In genomic region chr11:112543473-112543872, GRCm38 (mm10) we compare ENCODE assay signal across 17 mouse cellular contexts.
A peak's percentile ranks its signal among the peaks of the same experiment; 100 is the strongest.
DNase-seq lines count a peak whose midpoint lies in the region; ATAC-seq lines count a peak whose summit lies in the region.
"Had no signal": no experiment of that assay in that cellular context is flagged by ENCODE, and none has a peak within 500 bp of the region (broad histone marks: within the 10 kb centered on the region; RNA-seq: fewer than 3 reads in every experiment).

No protein-coding gene starts in this region.

- no peaks in the 10 kb centered on the region for H3K9me3 ChIP-seq in midbrain, embryonic 11.5 days (ENCODE audit: control insufficient read depth, low read length)
- H3K9me3 ChIP-seq in midbrain, embryonic 15.5 days: no peaks in the 10 kb centered on the region
- H3K9me3 ChIP-seq in limb, embryonic 15.5 days: no peaks in the 10 kb centered on the region
- H3K9me3 ChIP-seq: heart, embryonic 10.5 days; limb, embryonic 12.5 days had no signal

- intact Hi-C loops in heart, postnatal 25 days (cut with DNase I): no loop called here

- no peak overlapping the region for H3K4me2 ChIP-seq in midbrain, embryonic 11.5 days
- H3K4me2 ChIP-seq in midbrain, embryonic 15.5 days: no peak overlapping the region
- H3K4me2 ChIP-seq in limb, embryonic 15.5 days: no peak overlapping the region
- H3K4me2 ChIP-seq: limb, embryonic 12.5 days had no signal

- ATAC-seq in midbrain, embryonic 11.5 days (ENCODE audit: low FRiP score): peak; percentile 7; the same call in 1 of the 2 replicates
- ATAC-seq in midbrain, embryonic 15.5 days (replicated peaks): no peak
- peak; percentile 89 for ATAC-seq in limb, embryonic 15.5 days (ENCODE audit: insufficient number of reproducible peaks, low FRiP score, low TSS enrichment, low read depth)
- ATAC-seq: inflammation-experienced regulatory T-cells, adult 6 months had no signal

- no peak overlapping the region for H3K9ac ChIP-seq in midbrain, embryonic 11.5 days (ENCODE audit: low read length)
- H3K9ac ChIP-seq in midbrain, embryonic 15.5 days: no peak overlapping the region
- H3K9ac ChIP-seq in limb, embryonic 15.5 days: no peak overlapping the region
- H3K9ac ChIP-seq: limb, embryonic 12.5 days had no signal

- no peaks in the 10 kb centered on the region for H3K36me3 ChIP-seq in midbrain, embryonic 11.5 days (ENCODE audit: control insufficient read depth, insufficient read depth, low read length)
- H3K36me3 ChIP-seq in midbrain, embryonic 15.5 days (replicated peaks): no peaks in the 10 kb centered on the region
- no peaks in the 10 kb centered on the region for H3K36me3 ChIP-seq in limb, embryonic 15.5 days
- H3K36me3 ChIP-seq: G1E; heart, embryonic 10.5 days; limb, embryonic 12.5 days had no signal

- H3K4me1 ChIP-seq in midbrain, embryonic 11.5 days (ENCODE audit: control insufficient read depth, insufficient read depth, low read length): peaks cover 18% of the 10 kb centered on the region
- no peaks in the 10 kb centered on the region for H3K4me1 ChIP-seq in midbrain, embryonic 15.5 days
- peaks cover 12% of the 10 kb centered on the region for H3K4me1 ChIP-seq in limb, embryonic 15.5 days

- no peaks in the 10 kb centered on the region for H3K27me3 ChIP-seq in midbrain, embryonic 11.5 days (ENCODE audit: control insufficient read depth, insufficient read depth, low read length)
- H3K27me3 ChIP-seq in midbrain, embryonic 15.5 days (replicated peaks): no peaks in the 10 kb centered on the region
- H3K27me3 ChIP-seq in limb, embryonic 15.5 days: no peaks in the 10 kb centered on the region
- H3K27me3 ChIP-seq: limb, embryonic 12.5 days had no signal

- no peak overlapping the region for H3K4me3 ChIP-seq in midbrain, embryonic 11.5 days (ENCODE audit: low read depth, low read length)
- H3K4me3 ChIP-seq in midbrain, embryonic 15.5 days: no peak overlapping the region
- no peak overlapping the region for H3K4me3 ChIP-seq in limb, embryonic 15.5 days
- H3K4me3 ChIP-seq: heart, embryonic 10.5 days; limb, embryonic 12.5 days had no signal

- 78% methylated on average over 6 of the region's 6 CpGs for WGBS in midbrain, embryonic 11.5 days
- WGBS in midbrain, embryonic 15.5 days: 75% methylated on average over 6 of the region's 6 CpGs
- 37% methylated on average over 6 of the region's 6 CpGs for WGBS in limb, embryonic 15.5 days

- H3K27ac ChIP-seq in midbrain, embryonic 11.5 days (ENCODE audit: low read depth, low read length): no peak overlapping the region
- H3K27ac ChIP-seq in midbrain, embryonic 15.5 days: no peak overlapping the region
- peak overlapping the region; percentile 2; the same call in 1 of the 2 replicates for H3K27ac ChIP-seq in limb, embryonic 15.5 days
- H3K27ac ChIP-seq: heart, embryonic 10.5 days; limb, embryonic 12.5 days had no signal

- DNase-seq in heart, postnatal 4 days: peak; percentile 25
- no peak for DNase-seq in heart, postnatal 25 days (ENCODE audit: low spot score)
- peak; percentile 29 for DNase-seq in kidney, postnatal 10 days
- DNase-seq in kidney, adult 9 months: no peak
- DNase-seq in midbrain, embryonic 11.5 days (ENCODE audit: low spot score, missing footprints): no peak
- DNase-seq in testis, postnatal 10 days (ENCODE audit: low spot score): no peak
- DNase-seq: cerebellum, adult 18-20 months; gastrocnemius, postnatal 14 days; lung, adult 2 months; spleen, adult 18-20 months; thymus, postnatal 25 days had no signal

Comparison
In these comparisons a context has a peak if more than half of its experiments do, and no peak if none do; other contexts are left out.
1. DNase-seq: peak in heart, postnatal 4 days (single experiment) and kidney, postnatal 10 days (single experiment); none in heart, postnatal 25 days (single experiment), kidney, adult 9 months (single experiment), midbrain, embryonic 11.5 days (single experiment) and testis, postnatal 10 days (single experiment).